Mouse (Mus musculus) layer of hippocampus, postnatal 25 days (tissue): ENCODE measurements around the gene Atat1. TPM values are rescaled to one million over a fixed set of nuclear protein-coding genes. Genes with fewer than 3 reads are reported as not detected.
A peak's percentile ranks its signal among the peaks of the same experiment; 100 is the strongest.
"Not testable (repeated sequence)": the region's sequence is repeated elsewhere in the genome, so short reads cannot be mapped to it uniquely, and the experiment has no call there.

ENCODE experiments used
- DNase-seq, 2 experiments: peaks; one replicate each; pipeline ENCODE4 v3.0.0; 2022; ENCODE audit warnings: mixed read lengths in 2 of 2, low spot score in 1 of 2; ENCODE audit errors: extremely low spot score in 1 of 2
- total RNA-seq, 2 experiments: library from RNA; stranded (reverse); gene quantifications; 2 replicates each; pipeline ENCODE4 v1.2.3; 2021

Atat1 gene
- 10 to 100 TPM; 61.1 to 75.3 TPM for total RNA-seq

DNA sequence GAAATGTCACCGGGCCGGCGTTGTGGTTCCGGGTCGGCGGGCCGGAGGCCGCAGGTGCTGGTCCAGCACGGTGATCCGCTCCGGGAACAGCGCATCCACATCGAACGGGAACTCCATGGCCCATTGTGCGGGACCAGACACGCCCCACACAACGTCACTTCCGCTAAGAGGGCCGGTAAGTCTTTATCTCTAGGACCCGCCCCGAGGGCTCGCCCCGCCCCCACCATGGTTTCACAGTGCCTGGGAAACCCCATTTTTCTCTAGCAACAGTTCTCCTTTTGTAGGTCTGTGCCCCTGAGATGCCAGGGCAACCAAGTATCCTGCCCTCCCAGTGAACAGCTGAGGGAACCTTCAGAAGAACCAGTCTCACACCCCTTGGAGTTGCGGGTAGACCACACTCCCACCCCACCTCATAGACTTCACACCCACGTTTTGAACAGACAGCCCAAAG lies at the start of gene Atat1:
TSS of gene Atat1 (minus strand) at position 157 of the 451 bp plus-strand sequence.
- DNase-seq, result peak; percentile 86 to 92

DNA sequence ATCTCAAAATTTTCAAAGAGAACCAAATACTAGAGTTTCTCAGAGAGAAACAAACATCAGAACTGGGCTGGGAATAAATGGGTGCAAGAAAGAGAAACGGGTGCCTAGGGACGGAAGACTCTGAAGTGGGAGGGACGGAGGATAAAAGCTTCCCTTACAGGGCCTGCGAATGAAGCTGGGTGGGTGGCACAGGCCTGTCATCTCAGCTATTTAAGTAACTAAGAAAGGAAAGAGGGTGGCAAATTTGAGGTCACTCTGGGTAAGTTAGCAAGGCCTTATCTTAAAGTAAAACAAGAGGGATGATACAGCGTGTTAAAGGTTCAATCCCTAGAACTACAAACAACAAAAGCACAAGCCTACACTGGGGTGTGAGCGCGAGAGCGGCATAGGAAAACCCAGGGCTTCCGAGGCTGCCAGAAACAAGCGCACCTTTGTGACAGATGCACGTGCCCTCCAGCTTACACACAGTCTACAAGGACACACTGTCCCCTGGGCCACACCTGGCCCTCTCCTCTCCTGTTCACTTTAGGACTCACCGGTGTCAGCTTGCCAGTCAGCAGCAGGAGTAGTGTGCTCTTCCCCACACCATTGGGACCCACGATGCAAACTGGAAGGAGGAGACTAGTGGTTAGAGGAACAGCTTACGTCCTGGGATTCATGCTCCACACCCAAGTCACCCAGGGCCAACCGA lies 48.8 kb upstream of the Atat1 start:
- DNase-seq, result no peak

DNA sequence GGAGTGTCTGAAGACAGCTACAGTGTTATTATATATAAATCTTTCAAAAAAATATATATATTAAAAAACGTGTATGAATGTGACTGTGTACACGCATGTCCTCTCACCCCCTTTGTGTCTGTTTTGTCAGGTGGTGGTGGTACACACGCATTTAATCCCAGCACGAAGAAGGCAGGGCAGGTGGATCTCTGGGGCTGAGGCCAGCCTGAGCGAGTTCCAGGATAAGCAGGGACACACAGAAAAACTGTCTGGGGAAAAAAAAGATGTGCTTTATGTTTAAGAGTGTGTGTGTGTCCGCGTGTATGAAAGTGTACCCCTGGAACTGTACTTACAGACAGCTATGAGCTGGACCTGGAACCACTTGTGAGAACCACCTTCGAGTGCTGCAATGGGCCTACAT lies 44.8 kb upstream of the Atat1 start:
- no peak for DNase-seq

DNA sequence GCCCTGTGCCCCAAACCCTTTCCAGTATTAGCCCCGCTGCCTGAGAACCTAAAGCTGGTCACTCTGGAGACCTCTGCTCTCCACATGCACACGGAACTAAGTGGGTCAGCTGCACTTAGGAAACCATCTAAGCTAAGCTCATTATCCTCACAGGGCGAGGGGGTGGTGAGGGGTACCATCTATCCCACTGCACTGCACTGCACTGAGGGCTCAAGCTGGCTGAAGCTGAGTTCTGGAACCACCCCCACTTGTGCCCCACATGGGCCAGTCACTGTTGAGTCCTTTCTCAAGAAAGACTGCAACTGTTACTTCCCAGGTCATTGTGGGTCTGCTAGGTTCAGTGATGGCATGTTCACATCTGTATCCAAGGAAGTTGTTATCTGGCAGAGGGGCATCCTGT lies 42.7 kb upstream of the Atat1 start:
- not testable (repeated sequence) for DNase-seq

DNA sequence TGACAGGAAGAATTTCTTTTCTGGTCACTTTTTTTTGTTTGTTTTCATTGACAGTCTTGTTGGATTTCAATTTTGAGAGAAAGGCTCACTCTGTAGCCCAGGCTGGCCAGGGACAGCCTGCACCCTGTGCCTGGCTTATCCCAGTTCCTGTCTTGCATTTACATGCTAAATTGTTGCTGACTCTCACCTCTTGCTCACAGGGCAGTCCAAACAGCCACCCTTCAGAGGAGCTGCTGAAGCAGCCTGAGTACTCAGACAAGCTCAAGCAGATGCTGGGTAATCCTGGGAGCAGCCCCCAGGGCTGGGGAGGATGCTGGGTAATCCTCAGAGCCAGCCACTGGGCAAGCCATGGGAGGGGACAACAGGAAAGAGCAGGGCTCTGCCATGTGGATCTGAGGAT lies 41.1 kb upstream of the Atat1 start:
- DNase-seq, result not testable (repeated sequence)

DNA sequence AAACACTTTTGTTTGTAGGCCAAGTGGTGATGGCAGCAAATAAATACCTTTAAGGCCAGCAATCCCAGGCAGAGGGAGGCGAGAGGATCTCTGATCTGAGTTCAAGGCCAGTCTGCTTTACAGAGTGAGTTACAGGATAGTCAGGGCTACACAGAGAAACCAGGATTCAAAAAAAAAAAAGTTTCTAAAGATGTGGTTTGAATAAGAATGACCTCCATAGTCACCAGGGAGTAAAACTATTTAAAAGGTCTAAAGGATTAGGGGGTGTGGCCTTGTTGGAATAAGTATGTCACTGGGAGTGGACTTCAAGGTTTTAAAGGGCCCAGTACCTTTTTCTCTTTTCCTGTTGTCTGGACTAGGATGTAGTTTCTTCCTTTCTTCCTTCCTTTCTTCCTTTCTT lies 30.1 kb upstream of the Atat1 start:
- no peak for DNase-seq

DNA sequence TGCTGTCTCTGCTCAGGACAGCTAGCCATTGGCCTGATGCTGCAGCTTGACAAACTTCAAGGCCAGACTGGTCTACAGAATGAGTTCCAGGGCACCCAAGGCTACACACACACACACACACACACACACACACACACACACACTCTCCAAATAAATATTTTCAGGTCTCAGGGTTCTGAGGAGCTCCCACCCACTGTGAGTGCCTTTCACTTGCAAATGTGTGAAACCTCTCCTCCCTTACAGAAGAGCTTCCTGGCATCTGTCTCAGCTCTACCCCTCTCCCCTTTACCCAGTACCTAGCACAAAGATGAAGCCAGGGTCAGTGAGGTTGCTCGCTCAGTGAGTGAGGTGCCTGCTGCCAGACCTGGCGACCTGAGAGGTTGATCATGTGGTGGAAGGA lies 29.2 kb upstream of the Atat1 start:
- DNase-seq, result no peak

DNA sequence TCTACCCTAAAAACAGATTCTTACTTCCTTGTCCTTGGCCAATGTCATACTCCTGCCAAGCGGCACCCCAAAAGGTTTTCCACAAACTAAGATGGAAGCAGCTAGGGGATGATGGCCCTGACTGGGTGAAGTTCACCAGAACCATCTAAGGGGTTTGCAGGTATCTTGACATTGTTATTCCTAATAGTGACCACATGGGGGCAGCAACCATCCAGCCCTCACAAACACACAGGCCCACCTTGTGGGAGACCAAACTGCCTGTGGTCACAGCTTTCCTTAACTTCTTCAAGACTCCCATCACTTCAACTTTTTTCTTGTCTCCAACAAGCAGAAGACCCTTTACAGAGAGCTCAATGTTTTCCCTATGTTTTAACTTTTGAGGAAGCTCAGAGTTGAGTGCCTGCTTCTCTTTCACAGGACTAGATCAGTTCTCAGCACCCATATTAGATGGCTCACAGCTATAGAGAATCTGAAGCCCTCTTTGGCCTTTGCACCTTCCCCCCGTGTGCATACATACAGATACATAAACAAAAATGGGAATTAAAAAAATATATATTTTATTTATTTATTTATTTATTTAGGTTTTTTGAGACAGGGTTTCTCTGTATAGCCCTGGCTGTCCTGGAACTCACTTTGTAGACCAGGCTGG lies 27.9 kb upstream of the Atat1 start:
- DNase-seq, result peak in 1 of 2 experiments; percentile 32

DNA sequence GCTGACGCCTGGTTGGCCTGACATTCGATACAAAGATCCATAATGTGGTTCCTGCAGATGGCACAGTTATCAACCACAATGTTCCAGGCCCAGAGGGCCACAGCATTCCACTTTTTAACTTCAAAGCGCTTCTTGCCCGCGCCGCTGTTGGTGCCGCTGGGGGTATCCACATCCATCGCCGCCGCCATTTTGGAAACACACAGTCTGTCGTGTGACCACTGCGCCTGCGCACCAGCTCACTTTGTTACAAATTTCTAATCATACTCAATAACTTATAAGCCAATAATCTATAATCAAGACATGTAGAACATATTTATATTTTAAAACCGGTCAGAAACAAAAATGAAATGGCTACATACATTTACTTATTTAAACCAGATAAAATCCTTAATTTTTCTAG lies 25.9 kb upstream of the Atat1 start:
- DNase-seq, result not testable (repeated sequence)

DNA sequence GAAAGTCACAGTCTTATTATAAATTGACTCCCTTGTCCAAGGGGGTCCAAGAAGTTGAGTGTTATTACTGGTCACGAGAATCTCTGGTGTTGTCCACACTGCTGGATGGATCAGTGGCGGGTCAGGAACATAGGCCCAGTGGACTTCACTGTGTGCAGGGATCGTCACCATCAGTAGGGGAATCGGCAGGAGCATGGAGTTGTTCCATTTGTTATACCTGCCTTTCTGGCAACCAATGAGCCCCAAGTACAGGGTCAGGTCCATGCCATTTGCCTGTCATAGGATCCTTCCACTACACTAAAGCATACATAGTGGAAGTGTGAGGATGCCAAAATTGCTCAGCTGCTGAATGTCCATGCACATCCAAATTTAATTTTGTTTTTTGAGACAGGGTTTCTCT lies 22.7 kb upstream of the Atat1 start:
- DNase-seq, result no peak

DNA sequence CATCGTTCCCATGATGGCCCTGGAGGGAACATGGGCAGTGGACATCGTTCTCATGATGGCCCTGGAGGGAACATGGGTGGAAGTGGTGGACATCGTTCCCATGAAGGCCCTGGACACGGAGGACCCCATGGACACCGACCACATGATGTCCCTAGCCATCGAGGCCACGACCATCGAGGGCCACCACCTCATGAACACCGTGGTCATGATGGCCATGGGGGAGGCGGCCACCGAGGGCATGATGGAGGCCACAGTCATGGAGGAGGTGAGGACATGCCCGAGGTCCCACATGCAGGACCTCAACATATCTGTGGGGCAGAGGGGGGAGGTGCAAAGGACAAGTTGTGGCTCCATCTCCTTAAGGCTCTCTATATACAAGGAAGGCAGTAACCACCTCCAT lies 20.8 kb upstream of the Atat1 start:
- no peak for DNase-seq

DNA sequence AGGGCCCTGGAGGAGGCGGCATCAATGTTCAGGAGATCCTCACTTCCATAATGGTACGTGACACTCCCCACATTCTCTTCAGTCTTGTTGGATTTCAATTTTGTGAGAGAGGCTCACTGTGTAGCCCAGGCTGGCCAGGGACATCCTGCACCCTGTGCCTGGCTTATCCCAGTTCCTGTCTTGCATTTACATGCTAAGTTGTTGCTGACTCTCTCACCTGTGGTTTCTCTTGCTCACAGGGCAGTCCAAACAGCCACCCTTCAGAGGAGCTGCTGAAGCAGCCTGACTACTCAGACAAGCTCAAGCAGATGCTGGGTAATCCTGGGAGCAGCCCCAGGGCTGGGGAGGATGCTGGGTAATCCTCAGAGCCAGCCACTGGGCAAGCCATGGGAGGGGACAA lies 19.7 kb upstream of the Atat1 start:
- no peak for DNase-seq

DNA sequence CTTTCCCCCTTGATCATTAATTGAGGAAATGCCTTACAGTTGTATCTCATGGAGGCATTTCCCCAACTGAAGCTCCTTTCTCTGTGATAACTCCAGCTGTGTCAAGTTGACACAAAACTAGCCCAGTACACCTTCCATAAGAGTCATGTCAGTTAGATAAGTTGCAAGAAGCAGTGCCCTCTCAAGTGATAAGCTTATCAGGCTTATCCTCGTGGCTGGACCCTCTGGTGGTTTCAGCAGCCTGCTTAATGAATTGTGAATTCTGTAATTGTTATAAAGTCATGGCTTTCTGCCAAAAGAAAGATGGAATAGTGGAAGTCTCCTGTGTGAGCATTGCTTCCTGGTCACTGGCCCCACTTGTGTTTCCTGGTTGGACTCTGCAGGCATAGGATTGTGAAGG lies 17.6 kb upstream of the Atat1 start:
- no peak for DNase-seq

DNA sequence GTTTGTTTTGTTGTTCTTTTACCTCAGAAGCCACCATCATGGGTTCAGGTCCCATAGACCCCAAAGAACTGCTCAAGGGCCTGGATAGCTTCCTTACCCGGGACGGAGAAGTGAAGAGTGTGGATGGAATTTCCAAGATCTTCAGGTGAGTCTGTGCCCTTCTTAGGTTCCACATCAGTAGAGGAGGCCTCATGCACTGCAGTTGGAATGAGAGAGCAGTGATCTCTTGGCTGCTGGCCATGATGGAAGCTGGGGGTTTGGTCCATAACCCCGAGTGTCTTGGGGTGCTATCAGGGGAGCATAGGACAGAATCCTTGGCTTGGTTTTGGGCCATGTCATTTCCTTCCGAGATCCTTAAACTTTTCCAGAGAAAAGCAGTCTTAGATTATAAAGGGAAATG lies 13.4 kb upstream of the Atat1 start:
- DNase-seq, result no peak

DNA sequence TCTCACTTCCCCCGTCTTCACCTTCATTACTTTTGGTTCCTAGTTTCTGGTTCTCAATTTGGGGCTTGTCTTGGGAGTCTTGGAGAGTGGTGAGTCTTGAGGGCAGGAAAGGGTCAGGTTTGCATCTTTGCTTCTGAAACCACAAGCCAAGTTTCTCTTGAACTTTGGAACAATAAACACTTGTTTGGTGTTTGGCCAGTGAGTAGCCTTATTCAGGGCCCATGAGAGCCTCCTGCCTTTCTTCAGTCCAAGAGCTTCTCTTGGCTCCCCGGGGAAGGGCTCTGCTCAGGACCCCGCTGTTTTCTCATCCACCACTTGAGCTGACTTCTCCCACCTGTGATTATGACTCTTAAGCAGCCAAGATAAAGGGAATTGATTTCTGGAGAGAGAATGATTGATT lies 12.7 kb upstream of the Atat1 start:
- no peak for DNase-seq

DNA sequence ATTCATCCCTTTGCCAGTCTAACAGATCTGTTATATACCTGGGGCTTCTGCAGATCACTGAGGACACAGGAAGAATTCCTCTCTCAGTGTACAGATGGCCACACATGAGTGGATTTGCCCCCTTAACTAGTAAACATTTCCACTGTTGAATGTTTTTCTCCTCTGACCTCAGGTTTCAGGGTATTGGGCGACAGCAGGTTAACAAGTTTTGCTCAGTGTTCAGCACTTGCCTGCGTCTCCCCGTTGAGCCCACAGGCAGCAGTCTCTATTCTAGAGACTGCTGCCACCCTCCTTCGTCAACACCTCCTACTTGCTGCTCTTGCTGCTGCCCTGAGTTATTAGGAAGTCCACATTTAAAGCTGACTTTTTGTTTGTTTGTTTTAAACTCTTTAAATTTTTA lies 11.8 kb upstream of the Atat1 start:
- no peak for DNase-seq

DNA sequence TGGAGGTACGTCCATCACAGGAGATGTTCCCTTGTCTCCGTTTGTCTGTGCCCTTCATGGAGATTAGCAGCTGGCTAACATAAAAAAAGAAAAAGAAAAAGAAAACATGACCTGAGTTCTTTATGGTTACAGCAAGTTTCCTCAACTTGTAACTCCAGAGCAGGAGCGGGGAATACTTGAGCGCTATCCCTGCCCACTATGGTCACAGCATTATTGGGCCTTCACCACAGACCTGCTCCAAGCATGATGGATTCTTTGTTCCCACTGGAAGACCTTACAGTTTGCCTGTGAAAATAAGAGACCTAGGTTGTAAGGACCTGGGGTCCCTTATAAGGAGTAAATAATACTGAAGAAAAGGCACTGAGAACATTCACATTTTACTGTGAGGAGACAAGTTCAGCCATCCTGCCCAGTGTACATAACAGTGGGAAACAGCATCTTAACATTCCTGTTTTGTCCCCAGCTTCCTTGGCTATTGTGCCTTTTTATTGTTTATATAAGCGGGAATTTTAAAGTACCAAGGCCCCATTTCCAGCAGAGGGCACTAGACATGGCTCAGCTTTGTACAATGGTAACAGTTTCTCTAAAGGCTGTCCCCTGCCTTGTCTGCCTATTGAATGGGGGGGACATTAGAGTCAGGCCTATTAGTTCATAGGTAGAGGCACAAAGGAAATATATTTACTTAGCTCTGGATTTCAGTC lies 11.1 kb upstream of the Atat1 start:
- no peak for DNase-seq

DNA sequence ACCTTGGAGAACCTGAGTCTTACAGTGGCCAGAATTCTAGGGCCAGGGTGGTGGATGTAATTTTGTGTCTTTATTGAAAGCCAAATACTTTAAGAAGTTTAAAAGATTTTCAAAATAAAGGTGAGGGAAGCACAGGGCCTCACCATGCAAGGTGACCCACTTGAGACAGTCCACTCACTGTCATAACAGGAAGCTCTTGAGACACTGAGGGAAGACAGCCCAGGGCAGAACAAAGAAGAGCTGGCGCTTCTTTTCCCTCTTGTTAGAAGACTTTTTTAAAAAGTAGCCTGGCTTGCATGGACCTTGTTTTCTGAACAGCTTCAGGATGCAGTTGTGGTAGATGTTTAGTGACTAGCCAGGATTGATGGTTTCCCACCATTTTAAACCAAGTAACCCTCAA lies 10.5 kb upstream of the Atat1 start:
- DNase-seq, result no peak

DNA sequence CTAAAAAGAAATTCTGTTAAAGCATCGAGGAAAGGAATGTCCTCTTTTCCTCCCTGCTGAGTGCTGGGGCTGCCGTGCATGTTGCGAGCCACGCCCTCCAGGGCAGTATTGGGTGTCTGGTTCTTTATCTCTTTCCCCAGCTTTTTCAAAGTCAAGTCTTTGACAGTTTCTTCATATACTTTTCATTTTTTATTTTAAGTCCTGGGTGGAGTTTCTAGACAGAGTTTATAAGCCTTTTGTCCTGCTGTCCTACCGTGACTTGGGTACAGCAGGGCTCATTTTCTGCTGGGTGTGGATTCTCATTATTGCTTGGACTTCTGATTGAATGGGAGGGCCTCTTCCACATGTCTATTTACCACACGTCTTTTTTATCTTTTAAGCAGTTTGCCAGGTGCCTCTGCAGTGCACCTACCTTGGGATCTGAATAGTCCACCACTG lies 10.0 kb upstream of the Atat1 start:
- no peak for DNase-seq

DNA sequence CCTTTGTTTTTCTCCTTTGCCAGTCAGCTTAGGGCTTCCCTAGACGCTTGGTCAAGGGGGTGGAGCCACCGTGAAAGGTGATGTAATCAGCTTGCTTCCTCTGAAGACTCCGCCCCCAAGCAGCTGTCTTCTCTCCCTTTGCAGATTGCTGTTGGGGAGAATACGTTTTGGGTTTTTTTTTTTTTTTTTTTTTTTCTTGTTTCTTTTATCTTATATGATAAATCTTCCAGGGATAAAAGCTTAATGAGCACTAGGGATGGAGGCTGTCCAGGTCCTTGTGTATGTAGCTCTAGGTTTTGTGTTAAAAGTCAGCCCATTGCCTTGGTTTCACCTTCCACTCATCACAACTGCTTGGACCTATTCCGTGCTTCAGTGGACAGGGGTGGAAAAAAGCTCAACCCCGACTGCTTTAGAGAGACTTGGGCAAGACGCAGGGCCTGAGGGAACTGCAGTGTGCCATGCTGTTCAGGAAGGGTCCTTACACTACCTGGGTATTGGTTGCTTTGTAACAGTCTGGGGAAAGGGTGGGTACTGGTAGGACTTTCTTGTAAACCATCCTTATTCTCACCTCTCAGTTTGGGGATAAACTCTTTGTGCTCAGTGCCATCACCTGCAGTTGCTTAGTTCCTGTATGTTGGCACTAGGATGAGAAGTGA lies 9.3 kb upstream of the Atat1 start:
- DNase-seq, result peak; percentile 61 to 73
